Comparison of ENCODE assay signal across 27 mouse cellular contexts in genomic region chr1:37004533-37004932, GRCm38 (mm10). TPM values are rescaled to one million over a fixed set of nuclear protein-coding genes. Genes with fewer than 3 reads are reported as not detected.
DNase-seq lines count a peak whose midpoint lies in the region; ATAC-seq and TF ChIP-seq lines count a peak whose summit lies in the region.
"Had no signal": no experiment of that assay in that cellular context is flagged by ENCODE, and none has a peak within 500 bp of the region (broad histone marks: within the 10 kb centered on the region; RNA-seq: fewer than 3 reads in every experiment).

No protein-coding gene starts in this region.

- H3K9ac ChIP-seq in intestine, embryonic 15.5 days: no peak overlapping the region
- no peak overlapping the region for H3K9ac ChIP-seq in intestine, postnatal 0 days (ENCODE audit: low read depth, low read length)
- H3K9ac ChIP-seq: embryonic facial prominence, embryonic 12.5 days; heart, embryonic 13.5 days; hindbrain, embryonic 12.5 days; kidney, embryonic 15.5 days; limb, embryonic 12.5 days; liver, embryonic 15.5 days; lung, embryonic 14.5 days had no signal

- 37% methylated on average over 8 of the region's 8 CpGs for WGBS in intestine, embryonic 15.5 days
- 64% methylated on average over 8 of the region's 8 CpGs for WGBS in intestine, postnatal 0 days

- no peak overlapping the region for H3K4me2 ChIP-seq in intestine, embryonic 15.5 days (replicated peaks)
- H3K4me2 ChIP-seq in intestine, postnatal 0 days (replicated peaks; ENCODE audit: low read depth): no peak overlapping the region
- H3K4me2 ChIP-seq: embryonic facial prominence, embryonic 12.5 days; heart, embryonic 13.5 days; hindbrain, embryonic 12.5 days; kidney, embryonic 15.5 days; limb, embryonic 12.5 days; liver, embryonic 15.5 days; lung, embryonic 14.5 days had no signal

- H3K4me3 ChIP-seq in intestine, embryonic 15.5 days (replicated peaks): no peak overlapping the region
- H3K4me3 ChIP-seq in intestine, postnatal 0 days (ENCODE audit: low read depth, low read length): no peak overlapping the region
- H3K4me3 ChIP-seq: embryonic facial prominence, embryonic 12.5 days; heart, embryonic 13.5 days; hindbrain, embryonic 12.5 days; kidney, embryonic 15.5 days; layer of hippocampus, adult 2 months; left cerebral cortex, adult 2 months; limb, embryonic 12.5 days; liver, embryonic 15.5 days; midbrain, embryonic 10.5 days had no signal

- ATAC-seq in intestine, embryonic 15.5 days: 0 out of 2 replicates have a peak, but pooled peaks have one; percentile 45
- no peak for ATAC-seq in intestine, postnatal 0 days
- ATAC-seq: forebrain, embryonic 14.5 days; midbrain, embryonic 16.5 days had no signal

- DNase-seq in gastrocnemius, adult 18-20 months (ENCODE audit: low spot score): peak; percentile 73
- no peak for DNase-seq in gastrocnemius, postnatal 4 days (ENCODE audit: low spot score in 2 of 2)
- peak; percentile 36 to 44 for DNase-seq in gastrocnemius, postnatal 36 days
- DNase-seq in B cell, adult 2 months: no peak
- no peak for DNase-seq in frontal cortex, postnatal 10 days (ENCODE audit: low spot score in 2 of 2)
- DNase-seq: adrenal gland, postnatal 14 days; cerebellum, adult 11-12 months; cerebellum, adult 9-11 months; embryo, embryonic 11 days; heart, postnatal 10 days; kidney, adult 18-20 months; kidney, postnatal 25 days; lung, embryonic 14.5 days had no signal

- peak overlapping the region; percentile 17; the same call in 1 of the 2 replicates for H3K27ac ChIP-seq in intestine, embryonic 15.5 days
- no peak overlapping the region for H3K27ac ChIP-seq in intestine, postnatal 0 days (ENCODE audit: low read depth, low read length)
- H3K27ac ChIP-seq: embryonic facial prominence, embryonic 12.5 days; heart, embryonic 13.5 days; hindbrain, embryonic 12.5 days; kidney, embryonic 15.5 days; layer of hippocampus, adult 2 months; left cerebral cortex, adult 2 months; limb, embryonic 12.5 days; liver, embryonic 15.5 days; midbrain, embryonic 10.5 days had no signal

- no peak for TF ChIP-seq CTCF in intestine, postnatal 0 days (IDR thresholded peaks at IDR 0.05; ENCODE audit: low read depth)

- intact Hi-C loops in gastrocnemius, postnatal 36 days (cut with DNase I): loop anchor here (5.0 kb wide), 1 partner anchor 62 kb away; the partner anchor contains the start of gene Tmem131

- H3K27me3 ChIP-seq in intestine, embryonic 15.5 days (replicated peaks): no peaks in the 10 kb centered on the region
- H3K27me3 ChIP-seq in intestine, postnatal 0 days (replicated peaks; ENCODE audit: control insufficient read depth, insufficient read depth, low read length): no peaks in the 10 kb centered on the region
- H3K27me3 ChIP-seq: embryonic facial prominence, embryonic 12.5 days; heart, embryonic 13.5 days; hindbrain, embryonic 12.5 days; kidney, embryonic 15.5 days; limb, embryonic 12.5 days; liver, embryonic 15.5 days had no signal

- H3K4me1 ChIP-seq in intestine, embryonic 15.5 days (replicated peaks): no peaks in the 10 kb centered on the region
- H3K4me1 ChIP-seq in intestine, postnatal 0 days (replicated peaks; ENCODE audit: control insufficient read depth, insufficient read depth, low read length): no peaks in the 10 kb centered on the region
- H3K4me1 ChIP-seq: heart, embryonic 13.5 days; hindbrain, embryonic 12.5 days; limb, embryonic 12.5 days had no signal

- no peaks in the 10 kb centered on the region for H3K36me3 ChIP-seq in intestine, embryonic 15.5 days
- no peaks in the 10 kb centered on the region for H3K36me3 ChIP-seq in intestine, postnatal 0 days (ENCODE audit: control insufficient read depth, insufficient read depth)
- H3K36me3 ChIP-seq: embryonic facial prominence, embryonic 12.5 days; heart, embryonic 13.5 days; hindbrain, embryonic 12.5 days; kidney, embryonic 15.5 days; limb, embryonic 12.5 days; liver, embryonic 15.5 days; midbrain, embryonic 10.5 days had no signal

- no peaks in the 10 kb centered on the region for H3K9me3 ChIP-seq in intestine, embryonic 15.5 days
- no peaks in the 10 kb centered on the region for H3K9me3 ChIP-seq in intestine, postnatal 0 days (ENCODE audit: control insufficient read depth)
- H3K9me3 ChIP-seq: embryonic facial prominence, embryonic 12.5 days; heart, embryonic 13.5 days; hindbrain, embryonic 12.5 days; kidney, embryonic 15.5 days; limb, embryonic 12.5 days; liver, embryonic 15.5 days; midbrain, embryonic 10.5 days had no signal

RNA-seq across cellular contexts. Expression of gene Vwa3b, which starts 21.9 kb away (rescaled TPM):
- total RNA-seq in gastrocnemius, adult 18-20 months (2021): 100 to 1,000 TPM in 1 of 2 experiments, 10 to 100 TPM in 1; 85.9 to 109 TPM
- total RNA-seq in gastrocnemius, postnatal 4 days (2021): 10 to 100 TPM; 10.4 to 16.7 TPM
- polyA plus RNA-seq in intestine, embryonic 15.5 days (2015; fragmentation: Nextera tagmentation; extraction: Ambion mirVana): 1.7 and 1.9 TPM in 2 replicates
- polyA plus RNA-seq in intestine, postnatal 0 days (2015; fragmentation: Nextera tagmentation; extraction: Ambion mirVana): 1.1 and 1.2 TPM in 2 replicates
- total RNA-seq in gastrocnemius, postnatal 36 days (2021): 10 to 100 TPM; 57.5 to 64.5 TPM
- total RNA-seq: megakaryocyte progenitor cell, adult 5-6 weeks had no signal
- polyA plus RNA-seq: kidney, embryonic 15.5 days; liver, embryonic 15.5 days; lung, embryonic 14.5 days had no signal

Comparison
In these comparisons a context has a peak if more than half of its experiments do, and no peak if none do; other contexts are left out.
1. DNase-seq: peak in gastrocnemius, adult 18-20 months (single experiment) and gastrocnemius, postnatal 36 days (2 of 2); none in gastrocnemius, postnatal 4 days (0 of 2), B cell, adult 2 months (0 of 2) and frontal cortex, postnatal 10 days (0 of 2).